8 mouse cellular contexts compared by ENCODE assay signal in genomic region chr9:57638651-57639459, GRCm38 (mm10). TPM values are rescaled to one million over a fixed set of nuclear protein-coding genes. Genes with fewer than 3 reads are reported as not detected.
DNase-seq lines count a peak whose midpoint lies in the region; ATAC-seq and TF ChIP-seq lines count a peak whose summit lies in the region.

No protein-coding gene starts in this region.

- TF ChIP-seq CTCF in kidney, postnatal 0 days (IDR thresholded peaks at IDR 0.05; ENCODE audit: low read depth) = no peak

- H3K9ac ChIP-seq in midbrain, embryonic 11.5 days (ENCODE audit: low read length) = no peak overlapping the region
- H3K9ac ChIP-seq in heart, embryonic 12.5 days = peak overlapping the region; percentile 57
- H3K9ac ChIP-seq in kidney, postnatal 0 days (ENCODE audit: low read depth, low read length) = peak overlapping the region; percentile 31

- 63% methylated on average over 8 of the region's 8 CpGs for WGBS in midbrain, embryonic 10.5 days
- 54% methylated on average over 8 of the region's 8 CpGs for WGBS in midbrain, embryonic 11.5 days
- 33% methylated on average over 8 of the region's 8 CpGs for WGBS in heart, embryonic 12.5 days
- WGBS in kidney, postnatal 0 days = 15% methylated on average over 8 of the region's 8 CpGs

- ATAC-seq in midbrain, embryonic 11.5 days (ENCODE audit: low FRiP score) = no peak
- peak; percentile 30; the same call in 1 of the 2 replicates for ATAC-seq in heart, embryonic 12.5 days (ENCODE audit: insufficient number of reproducible peaks, low FRiP score)
- no peak for ATAC-seq in kidney, postnatal 0 days (replicated peaks; ENCODE audit: low FRiP score, low read depth)

- H3K27ac ChIP-seq in midbrain, embryonic 10.5 days (replicated peaks) = peak overlapping the region; percentile 58
- H3K27ac ChIP-seq in midbrain, embryonic 11.5 days (ENCODE audit: low read depth, low read length) = no peak overlapping the region; the same call in 1 of the 2 replicates
- H3K27ac ChIP-seq in heart, embryonic 12.5 days (ENCODE audit: poor library complexity, severe bottlenecking) = peak overlapping the region; percentile 87
- H3K27ac ChIP-seq in kidney, postnatal 0 days = peak overlapping the region; percentile 83

- no peaks in the 10 kb centered on the region for H3K9me3 ChIP-seq in midbrain, embryonic 10.5 days (replicated peaks)
- H3K9me3 ChIP-seq in midbrain, embryonic 11.5 days (ENCODE audit: control insufficient read depth, low read length) = no peaks in the 10 kb centered on the region
- no peaks in the 10 kb centered on the region for H3K9me3 ChIP-seq in heart, embryonic 12.5 days (replicated peaks)
- no peaks in the 10 kb centered on the region for H3K9me3 ChIP-seq in kidney, postnatal 0 days (replicated peaks; ENCODE audit: low read length)

- no peak for DNase-seq in midbrain, embryonic 10.5 days (ENCODE audit: low spot score)
- no peak for DNase-seq in midbrain, embryonic 11.5 days (ENCODE audit: low spot score, missing footprints)
- DNase-seq in kidney, postnatal 0 days (ENCODE audit: low spot score) = no peak
- peak; percentile 85 for DNase-seq in lung, postnatal 25 days (ENCODE audit: low spot score)
- peak; percentile 60 for DNase-seq in splenic B cell, adult 2 months (ENCODE audit: low read depth, low spot score)
- no peak for DNase-seq in retina, postnatal 1 day
- DNase-seq in gastrocnemius, adult 18-20 months (ENCODE audit: low spot score) = no peak

- peak overlapping the region; percentile 10; the same call in 1 of the 2 replicates for H3K4me3 ChIP-seq in midbrain, embryonic 10.5 days
- no peak overlapping the region for H3K4me3 ChIP-seq in midbrain, embryonic 11.5 days (ENCODE audit: low read depth, low read length)
- peak overlapping the region; percentile 1; the same call in 1 of the 2 replicates for H3K4me3 ChIP-seq in heart, embryonic 12.5 days
- no peak overlapping the region for H3K4me3 ChIP-seq in kidney, postnatal 0 days (replicated peaks; ENCODE audit: low read depth, low read length)

- peaks cover 51% of the 10 kb centered on the region for H3K36me3 ChIP-seq in midbrain, embryonic 10.5 days
- H3K36me3 ChIP-seq in midbrain, embryonic 11.5 days (ENCODE audit: control insufficient read depth, insufficient read depth, low read length) = no peaks in the 10 kb centered on the region
- peaks cover 5% of the 10 kb centered on the region; the same call in 1 of the 2 replicates for H3K36me3 ChIP-seq in heart, embryonic 12.5 days
- H3K36me3 ChIP-seq in kidney, postnatal 0 days (ENCODE audit: insufficient read depth, low read length) = no peaks in the 10 kb centered on the region
- no peaks in the 10 kb centered on the region; the same call in 1 of the 2 replicates for H3K36me3 ChIP-seq in splenic B cell, adult 2 months (ENCODE audit: control insufficient read depth, insufficient read depth, low read length, poor library complexity, severe bottlenecking)

- H3K27me3 ChIP-seq in midbrain, embryonic 10.5 days (ENCODE audit: low read depth, poor library complexity, severe bottlenecking) = no peaks in the 10 kb centered on the region
- no peaks in the 10 kb centered on the region for H3K27me3 ChIP-seq in midbrain, embryonic 11.5 days (ENCODE audit: control insufficient read depth, insufficient read depth, low read length)
- no peaks in the 10 kb centered on the region for H3K27me3 ChIP-seq in heart, embryonic 12.5 days (replicated peaks)
- no peaks in the 10 kb centered on the region for H3K27me3 ChIP-seq in kidney, postnatal 0 days (ENCODE audit: insufficient read depth, low read length)
- no peaks in the 10 kb centered on the region for H3K27me3 ChIP-seq in splenic B cell, adult 2 months (ENCODE audit: control insufficient read depth, insufficient read depth, low read length, poor library complexity, severe bottlenecking)

- H3K4me1 ChIP-seq in midbrain, embryonic 10.5 days = peaks cover 72% of the 10 kb centered on the region
- peaks cover 42% of the 10 kb centered on the region for H3K4me1 ChIP-seq in midbrain, embryonic 11.5 days (ENCODE audit: control insufficient read depth, insufficient read depth, low read length)
- H3K4me1 ChIP-seq in heart, embryonic 12.5 days (replicated peaks) = peaks cover 86% of the 10 kb centered on the region
- peaks cover 54% of the 10 kb centered on the region for H3K4me1 ChIP-seq in kidney, postnatal 0 days (replicated peaks; ENCODE audit: insufficient read depth, low read length)

- no peak overlapping the region for H3K4me2 ChIP-seq in midbrain, embryonic 11.5 days
- H3K4me2 ChIP-seq in heart, embryonic 12.5 days = peak overlapping the region; percentile 36
- peak overlapping the region; percentile 40 for H3K4me2 ChIP-seq in kidney, postnatal 0 days (ENCODE audit: low read length)

RNA-seq across cellular contexts. Expression of gene Csk, which starts 14.6 kb away (rescaled TPM):
- polyA plus RNA-seq in midbrain, embryonic 10.5 days (2016; fragmentation: Nextera tagmentation; extraction: Ambion mirVana) = 38.9 and 41.5 TPM in 2 replicates
- 29.2 and 32.3 TPM in 2 replicates for polyA plus RNA-seq in midbrain, embryonic 11.5 days (2014; fragmentation: Nextera tagmentation; extraction: Ambion mirVana)
- 16.4 TPM in 2 replicates for polyA plus RNA-seq in heart, embryonic 12.5 days (2016; fragmentation: Nextera tagmentation; extraction: Ambion mirVana)
- 23.9 and 25.2 TPM in 2 replicates for polyA plus RNA-seq in kidney, postnatal 0 days (2015; fragmentation: Nextera tagmentation; extraction: Ambion mirVana)
- 1 to 10 TPM; 6.4 to 9.8 TPM for total RNA-seq in gastrocnemius, adult 18-20 months (2021)

RNA-seq across cellular contexts. Expression of gene Lman1l, which starts 18.3 kb away (rescaled TPM):
- 0.10 TPM in 1 of 2 replicates, not detected in the other for polyA plus RNA-seq in midbrain, embryonic 10.5 days (2016; fragmentation: Nextera tagmentation; extraction: Ambion mirVana)
- polyA plus RNA-seq in midbrain, embryonic 11.5 days (2014; fragmentation: Nextera tagmentation; extraction: Ambion mirVana) = 0.08 TPM in 1 of 2 replicates, not detected in the other
- not detected in 2 replicates for polyA plus RNA-seq in heart, embryonic 12.5 days (2016; fragmentation: Nextera tagmentation; extraction: Ambion mirVana)
- not detected in 2 replicates for polyA plus RNA-seq in kidney, postnatal 0 days (2015; fragmentation: Nextera tagmentation; extraction: Ambion mirVana)
- total RNA-seq in gastrocnemius, adult 18-20 months (2021) = not detected

RNA-seq across cellular contexts. Expression of gene Cplx3, which starts 32.8 kb away (rescaled TPM):
- 2.5 and 3.1 TPM in 2 replicates for polyA plus RNA-seq in midbrain, embryonic 10.5 days (2016; fragmentation: Nextera tagmentation; extraction: Ambion mirVana)
- 3.0 and 3.1 TPM in 2 replicates for polyA plus RNA-seq in midbrain, embryonic 11.5 days (2014; fragmentation: Nextera tagmentation; extraction: Ambion mirVana)
- polyA plus RNA-seq in heart, embryonic 12.5 days (2016; fragmentation: Nextera tagmentation; extraction: Ambion mirVana) = not detected in 2 replicates
- 0.04 TPM in 1 of 2 replicates, not detected in the other for polyA plus RNA-seq in kidney, postnatal 0 days (2015; fragmentation: Nextera tagmentation; extraction: Ambion mirVana)
- not detected for total RNA-seq in gastrocnemius, adult 18-20 months (2021)

RNA-seq across cellular contexts. Expression of gene Cyp1a2, which starts 44.6 kb away (rescaled TPM):
- polyA plus RNA-seq in midbrain, embryonic 10.5 days (2016; fragmentation: Nextera tagmentation; extraction: Ambion mirVana) = not detected in 2 replicates
- not detected in 2 replicates for polyA plus RNA-seq in midbrain, embryonic 11.5 days (2014; fragmentation: Nextera tagmentation; extraction: Ambion mirVana)
- polyA plus RNA-seq in heart, embryonic 12.5 days (2016; fragmentation: Nextera tagmentation; extraction: Ambion mirVana) = not detected in 2 replicates
- polyA plus RNA-seq in kidney, postnatal 0 days (2015; fragmentation: Nextera tagmentation; extraction: Ambion mirVana) = not detected in 2 replicates
- not detected for total RNA-seq in gastrocnemius, adult 18-20 months (2021)

RNA-seq across cellular contexts. Expression of gene Cyp1a1, which starts 48.9 kb away (rescaled TPM):
- polyA plus RNA-seq in midbrain, embryonic 10.5 days (2016; fragmentation: Nextera tagmentation; extraction: Ambion mirVana) = 0.04 TPM in 1 of 2 replicates, not detected in the other
- not detected in 2 replicates for polyA plus RNA-seq in midbrain, embryonic 11.5 days (2014; fragmentation: Nextera tagmentation; extraction: Ambion mirVana)
- polyA plus RNA-seq in heart, embryonic 12.5 days (2016; fragmentation: Nextera tagmentation; extraction: Ambion mirVana) = not detected in 2 replicates
- polyA plus RNA-seq in kidney, postnatal 0 days (2015; fragmentation: Nextera tagmentation; extraction: Ambion mirVana) = 0.29 and 0.34 TPM in 2 replicates
- under 1 TPM; 0.24 to 0.37 TPM for total RNA-seq in gastrocnemius, adult 18-20 months (2021)

Comparison
In these comparisons a context has a peak if more than half of its experiments do, and no peak if none do; other contexts are left out.
1. H3K4me3 ChIP-seq: peak in midbrain, embryonic 10.5 days (single experiment) and heart, embryonic 12.5 days (single experiment); none in midbrain, embryonic 11.5 days (single experiment) and kidney, postnatal 0 days (single experiment).
2. DNase-seq: peak in lung, postnatal 25 days (single experiment) and splenic B cell, adult 2 months (single experiment); none in midbrain, embryonic 10.5 days (single experiment), midbrain, embryonic 11.5 days (single experiment), kidney, postnatal 0 days (single experiment), retina, postnatal 1 day (single experiment) and gastrocnemius, adult 18-20 months (single experiment).